Mouse (Mus musculus) C2C12 (cell line): ENCODE results near the gene Slc6a19. TPM values are rescaled to one million over a fixed set of nuclear protein-coding genes. Genes with fewer than 3 reads are reported as not detected.

Experiments
- H3K27me3 ChIP-seq: one replicate; pipeline ENCODE4 v1.6.1; 2011; ENCODE audit not compliant: control insufficient read depth, insufficient read depth, insufficient read length
- H3K36me3 ChIP-seq: one replicate; pipeline ENCODE4 v1.6.1; 2011; ENCODE audit not compliant: control insufficient read depth, insufficient read depth
- H3K4me3 ChIP-seq: one replicate; pipeline ENCODE4 v1.5.1; 2011; ENCODE audit warnings: mild to moderate bottlenecking, control low read depth; ENCODE audit not compliant: poor library complexity, insufficient read depth, severe bottlenecking
- H3K79me2 ChIP-seq: one replicate; pipeline ENCODE4 v1.6.1; 2011; ENCODE audit not compliant: control insufficient read depth, insufficient read depth
- H3K79me3 ChIP-seq: one replicate; pipeline ENCODE4 v1.6.1; 2011; ENCODE audit warnings: low read depth, control low read depth
- H3ac ChIP-seq: one replicate; pipeline ENCODE3; 2011; ENCODE audit warnings: low read depth; ENCODE audit not compliant: control insufficient read depth, insufficient read length
- CEBPB ChIP-seq: IDR thresholded peaks from one replicate; pipeline ENCODE4 v1.6.1; 2011; ENCODE audit warnings: low read depth, mild to moderate bottlenecking, control low read depth, moderate library complexity
- CTCF ChIP-seq: IDR thresholded peaks from one replicate; pipeline ENCODE4 v1.5.1; 2011; ENCODE audit not compliant: control insufficient read depth, insufficient read depth, insufficient read length
- FOSL1 ChIP-seq: IDR thresholded peaks from one replicate; pipeline ENCODE4 v1.8.0; 2011; ENCODE audit warnings: mild to moderate bottlenecking, low read length; ENCODE audit not compliant: poor library complexity, insufficient read depth, severe bottlenecking
- MAX ChIP-seq: IDR thresholded peaks from one replicate; pipeline ENCODE4 v1.6.1; 2011; ENCODE audit warnings: mild to moderate bottlenecking, control low read depth
- MYOD1 ChIP-seq: IDR thresholded peaks from one replicate; pipeline ENCODE4 v1.6.1; 2011; ENCODE audit warnings: low read depth; ENCODE audit not compliant: control insufficient read depth, insufficient read length
- MYOG ChIP-seq: IDR thresholded peaks from one replicate; pipeline ENCODE4 v1.6.1; 2011; ENCODE audit not compliant: control insufficient read depth, insufficient read length; ENCODE audit errors: extremely low read depth
- USF1 ChIP-seq: IDR thresholded peaks from one replicate; pipeline ENCODE4 v1.6.1; 2011; ENCODE audit warnings: low read depth, mild to moderate bottlenecking, control low read depth, moderate library complexity
- polyA plus RNA-seq: library from polyadenylated mRNA; unstranded; fragments of >200 nt; fragmentation: generic; extraction: Trizol; gene quantifications from one replicate; pipeline ENCODE4 v1.2.1, GENCODE M21; 2012; ENCODE audit warnings: missing spikeins

Gene Slc6a19
- polyA plus RNA-seq, 1 experiment, result not detected

- Histone ChIP-seq H3K4me3 (no peak overlapping the region), H3K79me2 (no peaks in the 10 kb centered on the region), H3K36me3 (no peaks in the 10 kb centered on the region), H3K27me3 (peaks cover 26% of the 10 kb centered on the region), H3ac (no peak overlapping the region), H3K79me3 (no peaks in the 10 kb centered on the region)
- TF ChIP-seq CTCF (no peak), FOSL1 (no peak), MAX (no peak), MYOD1 (no peak), USF1 (no peak), CEBPB (no peak), MYOG (no peak)
Observed at GRCm38 (mm10) chr13:73679311-73679710, 25.4 kb downstream of the Slc6a19 start.

- H3K36me3 ChIP-seq, result no peaks in the 10 kb centered on the region
- no peaks in the 10 kb centered on the region for H3K79me2 ChIP-seq
- H3K79me3 ChIP-seq, result no peaks in the 10 kb centered on the region
- no peak for TF ChIP-seq MAX
- TF ChIP-seq FOSL1, result no peak
- no peak for TF ChIP-seq CEBPB
- TF ChIP-seq USF1, result no peak
- peaks cover 38% of the 10 kb centered on the region for H3K27me3 ChIP-seq
- no peak within 1 kb of the TSS for H3ac ChIP-seq
- H3K4me3 ChIP-seq, result no peak within 1 kb of the TSS
Observed at GRCm38 (mm10) chr13:73677853-73678252, 26.8 kb downstream of the Slc6a19 start, which contains the start of gene Slc6a18. TSS of gene Slc6a18 (minus strand) at chr13:73678023.

GRCm38 (mm10) chr13:73675161-73675560 lies 29.5 kb downstream of the Slc6a19 start:
- TF ChIP-seq FOSL1, result no peak
- TF ChIP-seq USF1, result no peak

GRCm38 (mm10) chr13:73660163-73660695 lies 44.4 kb downstream of the Slc6a19 start:
- TF ChIP-seq USF1 (no peak), FOSL1 (no peak), CTCF (no peak), MYOG (no peak), CEBPB (no peak), MAX (no peak), MYOD1 (no peak)

More at GRCm38 (mm10) chr13:73675161-73675560, 29.5 kb downstream of the Slc6a19 start:
- Histone ChIP-seq H3ac (no peak overlapping the region), H3K27me3 (peaks cover 44% of the 10 kb centered on the region), H3K79me3 (no peaks in the 10 kb centered on the region), H3K79me2 (no peaks in the 10 kb centered on the region), H3K4me3 (no peak overlapping the region), H3K36me3 (no peaks in the 10 kb centered on the region)

GRCm38 (mm10) chr13:73658953-73659352 lies 45.7 kb downstream of the Slc6a19 start:
- no peak for TF ChIP-seq USF1
- no peak for TF ChIP-seq MYOG
- TF ChIP-seq CTCF, result no peak
- no peak for TF ChIP-seq CEBPB
- no peak for TF ChIP-seq MAX
- no peak for TF ChIP-seq MYOD1
- TF ChIP-seq FOSL1, result no peak
- Histone ChIP-seq H3K4me3 (no peak overlapping the region), H3ac (no peak overlapping the region), H3K27me3 (peaks cover 6% of the 10 kb centered on the region), H3K79me2 (no peaks in the 10 kb centered on the region), H3K36me3 (no peaks in the 10 kb centered on the region), H3K79me3 (no peaks in the 10 kb centered on the region)

More at GRCm38 (mm10) chr13:73660163-73660695, 44.4 kb downstream of the Slc6a19 start:
- Histone ChIP-seq H3K79me2 (no peaks in the 10 kb centered on the region), H3K36me3 (no peaks in the 10 kb centered on the region), H3K79me3 (no peaks in the 10 kb centered on the region), H3K4me3 (no peak overlapping the region), H3ac (no peak overlapping the region), H3K27me3 (peaks cover 6% of the 10 kb centered on the region)

GRCm38 (mm10) chr13:73654976-73655375 lies 49.7 kb downstream of the Slc6a19 start:
- Histone ChIP-seq H3K79me2 (no peaks in the 10 kb centered on the region), H3K79me3 (no peaks in the 10 kb centered on the region), H3K27me3 (peaks cover 3% of the 10 kb centered on the region), H3K4me3 (no peak overlapping the region), H3ac (no peak overlapping the region), H3K36me3 (no peaks in the 10 kb centered on the region)
- TF ChIP-seq USF1 (no peak), MYOD1 (no peak), MAX (no peak), CTCF (no peak)
